ENCODE assay signal across 14 mouse cellular contexts in the genomic region with DNA sequence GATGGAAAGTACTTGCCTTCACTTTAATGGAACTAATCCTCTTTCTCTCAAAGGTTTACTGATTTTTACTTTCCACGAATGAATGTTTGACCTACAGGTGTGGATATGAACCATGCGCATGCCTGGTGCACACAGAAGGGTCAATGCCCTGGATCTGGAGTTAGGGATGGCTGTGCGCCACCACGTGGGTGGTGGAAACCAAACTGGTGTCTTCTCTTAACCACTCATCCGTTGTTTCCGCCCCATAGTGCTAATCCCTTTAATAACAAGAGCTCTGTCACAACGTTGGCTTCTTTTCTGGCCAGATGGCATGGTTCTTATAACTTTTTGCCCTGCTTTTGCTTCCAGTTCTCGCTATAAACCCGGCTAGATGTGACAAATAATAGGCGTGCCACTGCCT.
"Had no signal": no experiment of that assay in that cellular context is flagged by ENCODE, and none has a peak within 500 bp of the region (broad histone marks: within the 10 kb centered on the region; RNA-seq: fewer than 3 reads in every experiment).

No protein-coding gene starts in this region.

- DNase-seq: kidney, postnatal 25 days; liver; lung, adult 2 months; right cerebral cortex, adult 18-20 months; right cerebral cortex, postnatal 25 days; thymus, postnatal 4 days had no signal

- H3K27me3 ChIP-seq: intestine, embryonic 15.5 days; limb, embryonic 12.5 days; midbrain, embryonic 13.5 days had no signal

- H3K9ac ChIP-seq: intestine, embryonic 15.5 days; limb, embryonic 12.5 days; liver, embryonic 14.5 days; midbrain, embryonic 13.5 days had no signal

- H3K27ac ChIP-seq: intestine, embryonic 15.5 days; left cerebral cortex, adult 2 months; limb, embryonic 12.5 days; liver, embryonic 14.5 days; macrophage; midbrain, embryonic 13.5 days had no signal

- H3K4me2 ChIP-seq: intestine, embryonic 15.5 days; limb, embryonic 12.5 days; midbrain, embryonic 13.5 days had no signal

- H3K4me1 ChIP-seq: intestine, embryonic 15.5 days; limb, embryonic 12.5 days; megakaryocyte, embryonic 14.5 days; midbrain, embryonic 13.5 days had no signal

- H3K4me3 ChIP-seq: intestine, embryonic 15.5 days; left cerebral cortex, adult 2 months; limb, embryonic 12.5 days; megakaryocyte, embryonic 14.5 days; midbrain, embryonic 13.5 days had no signal

- ATAC-seq: intestine, embryonic 15.5 days; lung, postnatal 0 days; midbrain, embryonic 13.5 days had no signal

- H3K36me3 ChIP-seq: intestine, embryonic 15.5 days; limb, embryonic 12.5 days; midbrain, embryonic 13.5 days had no signal

- H3K9me3 ChIP-seq: intestine, embryonic 15.5 days; megakaryocyte, embryonic 14.5 days; midbrain, embryonic 13.5 days had no signal
